19 mouse cellular contexts compared by ENCODE assay signal in genomic region chr10:39233926-39234450, GRCm38 (mm10).
DNase-seq lines count a peak whose midpoint lies in the region.
"Had no signal": no experiment of that assay in that cellular context is flagged by ENCODE, and none has a peak within 500 bp of the region (broad histone marks: within the 10 kb centered on the region; RNA-seq: fewer than 3 reads in every experiment).

No protein-coding gene starts in this region.

- no peak overlapping the region for H3K27ac ChIP-seq in heart, embryonic 10.5 days
- H3K27ac ChIP-seq: embryonic facial prominence, embryonic 15.5 days; forebrain, embryonic 10.5 days; hindbrain, embryonic 12.5 days had no signal

- H3K4me1 ChIP-seq in heart, embryonic 10.5 days = peaks cover 3% of the 10 kb centered on the region; the same call in 1 of the 2 replicates
- H3K4me1 ChIP-seq: embryonic facial prominence, embryonic 15.5 days had no signal

- no peaks in the 10 kb centered on the region for H3K9me3 ChIP-seq in heart, embryonic 10.5 days
- H3K9me3 ChIP-seq: embryonic facial prominence, embryonic 15.5 days; forebrain, embryonic 10.5 days; G1E; hindbrain, embryonic 12.5 days had no signal

- H3K4me3 ChIP-seq in heart, embryonic 10.5 days = no peak overlapping the region
- H3K4me3 ChIP-seq: embryonic facial prominence, embryonic 15.5 days; erythroblast, embryonic 14.5 days; forebrain, embryonic 10.5 days; hindbrain, embryonic 12.5 days had no signal

- no peaks in the 10 kb centered on the region for H3K27me3 ChIP-seq in heart, embryonic 10.5 days (ENCODE audit: insufficient read depth, poor library complexity, severe bottlenecking)
- H3K27me3 ChIP-seq: embryonic facial prominence, embryonic 15.5 days; hindbrain, embryonic 12.5 days had no signal

- no peaks in the 10 kb centered on the region for H3K36me3 ChIP-seq in heart, embryonic 10.5 days
- H3K36me3 ChIP-seq: embryonic facial prominence, embryonic 15.5 days; forebrain, embryonic 10.5 days; G1E; hindbrain, embryonic 12.5 days had no signal

- WGBS in heart, embryonic 10.5 days = 71% methylated on average over 8 of the region's 8 CpGs

- DNase-seq in adrenal gland, adult (ENCODE audit: inconsistent age in 2 of 2, low spot score in 1 of 2) = peak; percentile 29 to 53
- DNase-seq in adrenal gland, postnatal 25 days = no peak
- DNase-seq in cerebellum, postnatal 10 days = peak; percentile 44 to 60
- no peak for DNase-seq in cerebellum, adult 9-11 months
- DNase-seq in heart, embryonic 10.5 days (ENCODE audit: low spot score) = peak; percentile 66
- no peak for DNase-seq in heart, adult 8-10 months (ENCODE audit: low spot score)
- DNase-seq in MN1 (ENCODE audit: low spot score) = peak; percentile 68
- DNase-seq: B cell, adult 2 months; cerebellum, adult 11 months; cerebellum, adult 9-10 months; embryo, embryonic 11 days; heart, postnatal 10 days; heart, postnatal 4 days; kidney, adult 18-20 months had no signal

Comparison
In these comparisons a context has a peak if more than half of its experiments do, and no peak if none do; other contexts are left out.
1. DNase-seq: peak in adrenal gland, adult (2 of 2), cerebellum, postnatal 10 days (2 of 2), heart, embryonic 10.5 days (single experiment) and MN1 (single experiment); none in adrenal gland, postnatal 25 days (single experiment), cerebellum, adult 9-11 months (single experiment) and heart, adult 8-10 months (single experiment).